ENCODE assay signal across 8 mouse cellular contexts in the genomic region with DNA sequence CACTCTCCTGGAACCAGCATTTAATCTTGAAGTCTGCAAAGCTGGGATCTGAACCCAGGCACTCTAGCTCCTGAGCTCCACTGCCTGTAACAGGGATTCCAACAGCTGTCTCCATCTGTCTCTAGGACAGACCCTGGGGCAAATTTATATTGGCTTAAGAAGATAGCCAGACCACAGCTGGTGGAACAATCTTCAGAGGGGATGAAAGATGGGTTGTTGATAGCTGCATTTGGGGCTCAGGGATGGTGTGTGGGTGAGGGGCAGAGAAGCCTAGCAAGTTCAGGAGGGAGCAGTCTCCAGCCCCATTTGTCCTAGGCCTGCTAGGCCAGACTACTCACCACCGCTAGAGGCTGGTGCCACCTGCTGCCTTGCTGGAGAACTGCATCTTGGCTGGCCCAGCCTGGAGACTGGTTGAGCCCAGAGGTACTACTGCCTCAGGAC.
DNase-seq lines count a peak whose midpoint lies in the region; ATAC-seq and TF ChIP-seq lines count a peak whose summit lies in the region.

No protein-coding gene starts in this region.

- 5% methylated on average over 1 of the region's 1 CpGs for WGBS in heart, embryonic 15.5 days
- 6% methylated on average over 1 of the region's 1 CpGs for WGBS in liver, adult 2 months

- TF ChIP-seq POLR2A in bone marrow macrophage, adult 2 months (IDR thresholded peaks at IDR 0.05; ENCODE audit: borderline replicate concordance, low read depth, low read length) = no peak
- no peak for TF ChIP-seq POLR2A in liver, adult 2 months (IDR thresholded peaks at IDR 0.05; ENCODE audit: extremely low read depth, insufficient read depth, low read length)

- peak; percentile 85 to 86 for DNase-seq in B cell, adult 2 months
- DNase-seq in kidney, postnatal 10 days = peak; percentile 93
- DNase-seq in liver, adult 2 months (ENCODE audit: extremely low read depth, low read depth, low spot score) = peak; percentile 51
- DNase-seq in spleen, postnatal 14 days (ENCODE audit: low spot score in 2 of 2) = peak; percentile 70 to 80

- H3K79me2 ChIP-seq in liver, adult 2 months (ENCODE audit: control insufficient read depth, insufficient read depth, low read length) = peaks cover 17% of the 10 kb centered on the region; the same call in 1 of the 2 replicates

- H3K4me3 ChIP-seq in bone marrow macrophage, adult 2 months (ENCODE audit: insufficient read depth, low read length) = no peak overlapping the region
- H3K4me3 ChIP-seq in heart, embryonic 15.5 days = no peak overlapping the region
- H3K4me3 ChIP-seq in liver, adult 2 months (ENCODE audit: insufficient read depth, low read depth, low read length) = no peak overlapping the region

- H3K36me3 ChIP-seq in heart, embryonic 15.5 days = no peaks in the 10 kb centered on the region
- no peaks in the 10 kb centered on the region for H3K36me3 ChIP-seq in liver, adult 2 months (ENCODE audit: control insufficient read depth, insufficient read depth, low read length)

- no peak overlapping the region for H3K27ac ChIP-seq in bone marrow macrophage, adult 2 months (ENCODE audit: insufficient read depth, low read depth, low read length)
- peak overlapping the region; percentile 40 for H3K27ac ChIP-seq in heart, embryonic 15.5 days
- H3K27ac ChIP-seq in liver, adult 2 months (replicated peaks; ENCODE audit: insufficient read depth, low read depth, low read length) = no peak overlapping the region

- peak; percentile 94 for ATAC-seq in erythroid progenitor cell, adult 5-6 weeks (replicated peaks; ENCODE audit: low FRiP score, poor library complexity, severe bottlenecking)
- ATAC-seq in heart, embryonic 15.5 days (replicated peaks; ENCODE audit: insufficient number of reproducible peaks, insufficient read depth, low FRiP score, low read depth) = peak; percentile 69
- peak; percentile 87 for ATAC-seq in monocyte, adult 5-6 weeks (replicated peaks; ENCODE audit: insufficient number of reproducible peaks, low FRiP score, low TSS enrichment, poor library complexity, severe bottlenecking)

- H3K4me1 ChIP-seq in bone marrow macrophage, adult 2 months (ENCODE audit: control insufficient read depth, insufficient read depth, low read length) = peaks cover 14% of the 10 kb centered on the region
- H3K4me1 ChIP-seq in heart, embryonic 15.5 days (replicated peaks) = peaks cover 61% of the 10 kb centered on the region
- peaks cover 2% of the 10 kb centered on the region; the same call in 1 of the 2 replicates for H3K4me1 ChIP-seq in liver, adult 2 months (ENCODE audit: control insufficient read depth, insufficient read depth, low read length)

- no peak overlapping the region for H3K9ac ChIP-seq in heart, embryonic 15.5 days
- no peak overlapping the region for H3K9ac ChIP-seq in liver, adult 2 months (ENCODE audit: low read depth, low read length)

- TF ChIP-seq CTCF in bone marrow macrophage, adult 2 months (IDR thresholded peaks at IDR 0.05; ENCODE audit: low read depth, low read length) = peak; percentile 59
- TF ChIP-seq CTCF in liver, adult 2 months (IDR thresholded peaks at IDR 0.05; ENCODE audit: low read depth, low read length) = peak; percentile 100

- H3K27me3 ChIP-seq in heart, embryonic 15.5 days = no peaks in the 10 kb centered on the region
- H3K27me3 ChIP-seq in liver, adult 2 months (ENCODE audit: control insufficient read depth, insufficient read depth, low read length) = no peaks in the 10 kb centered on the region

- H3K9me3 ChIP-seq in heart, embryonic 15.5 days (replicated peaks) = no peaks in the 10 kb centered on the region

- no peak overlapping the region for H3K4me2 ChIP-seq in heart, embryonic 15.5 days
